Mouse (Mus musculus) neural tube, embryonic 12.5 days (tissue): ENCODE data around the gene Zfpm1. TPM values are rescaled to one million over a fixed set of nuclear protein-coding genes. Genes with fewer than 3 reads are reported as not detected.

Experiments used
- ATAC-seq: fragments of 200-750 bp; cut with Nextera tagmentation; 2 replicates; pipeline ENCODE4 v1.8.0; 2017; ENCODE audit warnings: low read depth, mild to moderate bottlenecking, moderate TSS enrichment, moderate library complexity; ENCODE audit not compliant: low FRiP score
- H3K27ac ChIP-seq: fragments of 300-500 bp; sonication (generic); 2 replicates; pipeline ENCODE4 v1.5.1; 2016
- H3K27me3 ChIP-seq: fragments of 300-500 bp; sonication (generic); replicated peaks from 2 replicates; pipeline ENCODE4 v1.6.1; 2016; ENCODE audit warnings: mild to moderate bottlenecking
- H3K36me3 ChIP-seq: fragments of 300-500 bp; sonication (generic); 2 replicates; pipeline ENCODE4 v1.6.1; 2016; ENCODE audit warnings: mild to moderate bottlenecking
- H3K4me1 ChIP-seq: fragments of 300-500 bp; sonication (generic); 2 replicates; pipeline ENCODE4 v1.6.1; 2016
- H3K4me2 ChIP-seq: fragments of 300-500 bp; sonication (generic); replicated peaks from 2 replicates; pipeline ENCODE4 v1.6.1; 2016; ENCODE audit warnings: mild to moderate bottlenecking
- H3K4me3 ChIP-seq: fragments of 300-500 bp; sonication (generic); 2 replicates; pipeline ENCODE4 v1.5.1; 2016
- H3K9ac ChIP-seq: fragments of 300-500 bp; sonication (generic); 2 replicates; pipeline ENCODE4 v1.6.1; 2016; ENCODE audit warnings: mild to moderate bottlenecking
- H3K9me3 ChIP-seq: fragments of 300-500 bp; sonication (generic); 2 replicates; pipeline ENCODE4 v1.6.1; 2016; ENCODE audit warnings: mild to moderate bottlenecking
- WGBS: fragments of 180-500 bp; shearing (Covaris S2); methylation state at CpG from one replicate; pipeline ENCODE4 v1.1.7; 2016; 5-methylcytosine and 5-hydroxymethylcytosine counted together
- polyA plus RNA-seq: library from polyadenylated mRNA; unstranded; fragments of >200 nt; fragmentation: Nextera tagmentation; extraction: Ambion mirVana; gene quantifications from 2 replicates; pipeline ENCODE4 v1.2.1, GENCODE M21; 2016

Gene Zfpm1
- polyA plus RNA-seq, 1 experiment from 2014 or later = 2.3 TPM

DNA sequence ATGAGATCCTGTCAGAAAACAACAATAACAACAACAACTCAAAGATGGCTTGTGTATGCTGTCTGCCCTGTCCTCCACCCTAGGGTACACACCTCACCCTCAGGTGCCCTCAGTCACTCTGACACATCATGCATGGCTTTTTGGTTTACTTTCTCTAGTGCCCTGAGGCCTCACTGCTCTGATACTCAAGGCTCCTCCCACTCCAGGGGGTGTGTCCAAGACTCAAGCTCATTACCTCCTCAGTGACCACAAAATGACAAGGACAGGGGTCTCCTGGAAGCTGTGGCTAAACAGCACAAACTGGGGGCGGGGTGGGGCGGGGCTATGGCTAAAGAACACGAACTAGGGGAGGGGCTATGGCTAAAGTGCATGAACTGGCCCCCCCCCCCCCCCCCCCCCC is 22.1 kb downstream of the Zfpm1 start:
- H3K36me3 ChIP-seq = no peaks in the 10 kb centered on the region
- no peaks in the 10 kb centered on the region for H3K27me3 ChIP-seq
- H3K4me1 ChIP-seq = peaks cover 27% of the 10 kb centered on the region
- H3K4me3 ChIP-seq = no peak overlapping the region
- ATAC-seq = no peak
- H3K9ac ChIP-seq = no peak overlapping the region
- H3K27ac ChIP-seq = no peak overlapping the region
- no peak overlapping the region for H3K4me2 ChIP-seq
- H3K9me3 ChIP-seq = no peaks in the 10 kb centered on the region
- 20% methylated on average over 3 of the region's 3 CpGs for WGBS

DNA sequence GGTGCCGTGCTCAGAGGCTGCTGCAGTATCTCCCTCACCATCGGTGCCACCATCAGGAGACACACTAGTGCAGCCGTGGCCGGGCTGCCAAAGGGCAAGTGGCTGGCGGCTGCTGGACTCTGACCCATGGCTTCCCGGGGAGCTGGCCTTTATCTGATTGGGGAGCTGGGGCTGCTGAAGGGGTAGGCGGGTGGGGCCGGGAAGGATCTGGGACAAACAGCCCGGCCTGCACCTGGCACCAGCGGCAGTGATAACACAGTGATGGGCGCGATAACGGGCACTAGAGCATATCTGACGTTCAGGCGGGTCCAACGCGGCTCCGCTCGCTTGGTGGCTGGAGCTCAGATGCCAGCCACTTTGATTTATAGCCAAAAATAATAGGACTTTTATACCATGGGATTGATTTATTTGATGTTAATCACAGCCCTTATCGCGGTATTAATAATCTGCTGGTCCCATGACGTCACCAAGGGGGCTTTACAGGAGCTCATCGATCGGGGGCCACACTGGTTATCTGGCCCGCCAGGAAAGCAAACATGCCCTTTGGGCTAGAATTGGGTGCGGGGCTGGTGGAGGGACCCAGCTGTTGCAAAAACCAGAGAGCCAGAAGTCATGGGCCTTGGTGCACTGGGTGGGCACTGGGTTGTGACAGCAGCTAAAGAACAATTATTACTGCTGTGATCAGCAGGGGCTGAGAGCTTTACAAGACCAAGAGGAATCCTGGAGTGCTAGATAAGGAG is 24.9 kb downstream of the Zfpm1 start:
- H3K9me3 ChIP-seq = no peaks in the 10 kb centered on the region
- 73% methylated on average over 26 of the region's 26 CpGs for WGBS
- ATAC-seq = 0 out of 2 replicates have a peak, but pooled peaks have one; percentile 34
- no peaks in the 10 kb centered on the region for H3K27me3 ChIP-seq
- no peak overlapping the region for H3K9ac ChIP-seq
- H3K36me3 ChIP-seq = no peaks in the 10 kb centered on the region
- H3K4me2 ChIP-seq = no peak overlapping the region
- H3K27ac ChIP-seq = no peak overlapping the region
- no peak overlapping the region for H3K4me3 ChIP-seq
- H3K4me1 ChIP-seq = peaks cover 26% of the 10 kb centered on the region

DNA sequence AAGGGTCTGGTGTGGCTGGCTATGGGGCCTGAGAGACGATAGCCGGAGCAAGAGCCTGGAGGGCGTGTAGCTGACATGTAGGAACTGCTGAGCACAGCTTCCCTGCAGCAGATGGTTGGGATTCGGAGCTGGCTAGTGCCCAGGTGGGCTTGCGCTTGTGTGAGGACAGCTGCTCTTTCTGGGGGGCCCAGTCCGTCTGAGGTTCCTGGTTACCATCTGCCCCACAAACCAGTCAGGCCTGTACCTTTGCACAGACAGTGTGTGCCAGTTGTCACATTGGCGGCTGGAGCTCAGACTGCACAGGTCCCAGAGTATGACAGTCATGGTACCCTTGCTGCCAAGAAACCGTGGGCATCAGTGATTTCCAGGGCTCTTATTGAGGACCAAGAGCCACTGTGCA is 25.9 kb downstream of the Zfpm1 start:
- no peak overlapping the region; the same call in 1 of the 2 replicates for H3K27ac ChIP-seq
- H3K9ac ChIP-seq = no peak overlapping the region
- H3K36me3 ChIP-seq = no peaks in the 10 kb centered on the region
- no peaks in the 10 kb centered on the region for H3K9me3 ChIP-seq
- peaks cover 16% of the 10 kb centered on the region for H3K4me1 ChIP-seq
- no peak overlapping the region for H3K4me2 ChIP-seq
- no peaks in the 10 kb centered on the region for H3K27me3 ChIP-seq
- no peak for ATAC-seq
- 69% methylated on average over 8 of the region's 8 CpGs for WGBS
- H3K4me3 ChIP-seq = no peak overlapping the region

DNA sequence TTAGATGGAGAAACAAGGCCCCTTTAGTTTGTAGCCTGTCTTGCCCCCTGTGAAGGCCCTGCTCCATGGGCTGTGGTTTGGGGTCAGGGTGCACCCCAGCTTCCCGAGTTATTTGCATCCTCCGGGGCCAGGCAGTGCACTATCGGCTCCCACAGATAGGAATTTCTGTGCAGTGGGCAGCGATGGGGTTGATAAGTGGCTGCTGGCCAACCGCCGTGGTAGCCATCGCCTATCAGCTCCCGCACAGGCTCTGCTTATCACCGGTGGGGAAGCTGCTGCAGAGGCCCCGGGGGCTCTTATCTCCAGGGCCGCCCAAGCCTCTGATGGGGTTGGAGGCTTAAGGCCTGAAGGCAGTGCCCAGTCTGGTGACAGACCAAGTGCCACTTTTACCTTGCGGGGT is 27.3 kb downstream of the Zfpm1 start:
- 91% methylated on average over 12 of the region's 12 CpGs for WGBS
- H3K27me3 ChIP-seq = no peaks in the 10 kb centered on the region
- 0 out of 2 replicates have a peak overlapping the region, but pooled peaks have one; percentile 10 for H3K9ac ChIP-seq
- H3K4me1 ChIP-seq = peaks cover 14% of the 10 kb centered on the region; the same call in 1 of the 2 replicates
- no peaks in the 10 kb centered on the region for H3K9me3 ChIP-seq
- no peaks in the 10 kb centered on the region for H3K36me3 ChIP-seq
- H3K27ac ChIP-seq = no peak overlapping the region
- no peak overlapping the region for H3K4me3 ChIP-seq
- no peak for ATAC-seq
- no peak overlapping the region for H3K4me2 ChIP-seq

- H3K27ac ChIP-seq = no peak overlapping the region
- no peaks in the 10 kb centered on the region; the same call in 1 of the 2 replicates for H3K27me3 ChIP-seq
- H3K9ac ChIP-seq = no peak overlapping the region
- peaks cover 18% of the 10 kb centered on the region; the same call in 1 of the 2 replicates for H3K4me1 ChIP-seq
- no peak overlapping the region for H3K4me2 ChIP-seq
- no peak for ATAC-seq
- no peaks in the 10 kb centered on the region for H3K9me3 ChIP-seq
- 88% methylated on average over 2 of the region's 2 CpGs for WGBS
- no peak overlapping the region for H3K4me3 ChIP-seq
- no peaks in the 10 kb centered on the region for H3K36me3 ChIP-seq
Observed at GRCm38 (mm10) chr8:122311115-122311514, 29.2 kb downstream of the Zfpm1 start.

- no peak for ATAC-seq
- 71% methylated on average over 2 of the region's 2 CpGs for WGBS
- H3K4me1 ChIP-seq = peaks cover 8% of the 10 kb centered on the region
- no peaks in the 10 kb centered on the region for H3K36me3 ChIP-seq
- H3K9ac ChIP-seq = no peak overlapping the region
- no peak overlapping the region for H3K4me3 ChIP-seq
- H3K4me2 ChIP-seq = no peak overlapping the region
- no peak overlapping the region for H3K27ac ChIP-seq
- H3K9me3 ChIP-seq = no peaks in the 10 kb centered on the region
- no peaks in the 10 kb centered on the region; the same call in 1 of the 2 replicates for H3K27me3 ChIP-seq
Observed at GRCm38 (mm10) chr8:122312553-122312952, 30.6 kb downstream of the Zfpm1 start.

DNA sequence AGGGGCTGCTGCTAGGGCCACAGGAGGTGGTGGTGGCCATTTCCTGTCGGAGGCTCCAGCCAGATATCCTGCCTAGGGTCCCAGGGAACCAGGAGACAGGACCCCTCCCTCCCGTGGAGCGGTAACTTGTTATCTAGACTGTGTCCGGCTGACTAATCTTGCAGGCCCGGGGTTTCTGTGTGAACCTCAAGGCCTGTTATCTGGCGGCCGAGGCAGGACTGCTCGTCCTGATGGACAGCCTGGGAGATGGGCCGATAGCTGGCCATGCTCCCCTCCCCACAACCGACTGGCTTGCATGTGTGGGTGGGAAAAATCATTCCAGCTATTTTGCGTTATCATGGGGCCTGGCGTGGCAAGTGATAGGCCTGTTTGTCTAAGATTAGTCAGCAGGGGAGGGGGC is 31.4 kb downstream of the Zfpm1 start:
- H3K27me3 ChIP-seq = no peaks in the 10 kb centered on the region; the same call in 1 of the 2 replicates
- no peaks in the 10 kb centered on the region for H3K9me3 ChIP-seq
- H3K4me2 ChIP-seq = no peak overlapping the region
- H3K27ac ChIP-seq = no peak overlapping the region
- H3K36me3 ChIP-seq = no peaks in the 10 kb centered on the region
- peaks cover 10% of the 10 kb centered on the region; the same call in 1 of the 2 replicates for H3K4me1 ChIP-seq
- H3K4me3 ChIP-seq = no peak overlapping the region
- ATAC-seq = no peak
- 83% methylated on average over 12 of the region's 12 CpGs for WGBS
- no peak overlapping the region for H3K9ac ChIP-seq

DNA sequence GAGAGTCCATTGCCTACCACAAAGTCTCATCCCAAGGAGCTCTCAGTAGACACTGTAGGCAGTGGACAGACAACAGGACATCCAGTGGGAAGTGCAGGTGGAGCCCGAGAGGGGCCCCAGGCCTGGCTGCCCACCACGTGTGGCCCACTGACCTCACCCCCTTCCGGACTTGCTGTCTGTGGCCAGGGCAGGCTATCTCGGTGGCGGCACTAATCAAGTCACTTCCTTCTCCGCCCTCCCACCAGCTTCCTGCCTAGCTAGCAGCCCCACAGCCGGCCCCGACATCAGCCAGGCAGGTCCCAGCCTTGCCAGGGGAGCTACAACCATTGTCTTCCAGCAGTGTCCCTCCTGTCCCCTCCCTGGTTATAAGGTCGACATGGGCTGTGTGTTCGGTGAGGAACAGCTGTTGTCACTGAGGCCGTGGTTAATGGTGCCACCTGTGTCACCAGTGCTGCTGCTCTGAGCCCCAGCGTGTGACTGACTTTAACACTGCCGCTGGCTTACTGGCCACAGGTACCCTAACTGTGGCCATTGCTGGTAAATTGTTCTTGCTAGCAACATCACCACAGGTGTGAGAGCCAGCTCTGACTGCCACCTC is 33.1 kb downstream of the Zfpm1 start:
- H3K27ac ChIP-seq = no peak overlapping the region
- ATAC-seq = no peak
- peaks cover 11% of the 10 kb centered on the region; the same call in 1 of the 2 replicates for H3K4me1 ChIP-seq
- no peak overlapping the region for H3K4me2 ChIP-seq
- no peaks in the 10 kb centered on the region for H3K36me3 ChIP-seq
- WGBS = 52% methylated on average over 13 of the region's 13 CpGs
- H3K9ac ChIP-seq = no peak overlapping the region
- H3K9me3 ChIP-seq = no peaks in the 10 kb centered on the region
- no peak overlapping the region for H3K4me3 ChIP-seq
- no peaks in the 10 kb centered on the region; the same call in 1 of the 2 replicates for H3K27me3 ChIP-seq

GRCm38 (mm10) chr8:122316402-122316801 is 34.5 kb downstream of the Zfpm1 start:
- H3K9ac ChIP-seq = no peak overlapping the region
- no peak overlapping the region for H3K27ac ChIP-seq
- H3K4me1 ChIP-seq = peaks cover 25% of the 10 kb centered on the region
- H3K4me3 ChIP-seq = no peak overlapping the region
- H3K9me3 ChIP-seq = no peaks in the 10 kb centered on the region
- H3K36me3 ChIP-seq = no peaks in the 10 kb centered on the region
- ATAC-seq = no peak
- 57% methylated on average over 2 of the region's 2 CpGs for WGBS
- H3K4me2 ChIP-seq = no peak overlapping the region
- H3K27me3 ChIP-seq = no peaks in the 10 kb centered on the region; the same call in 1 of the 2 replicates

DNA sequence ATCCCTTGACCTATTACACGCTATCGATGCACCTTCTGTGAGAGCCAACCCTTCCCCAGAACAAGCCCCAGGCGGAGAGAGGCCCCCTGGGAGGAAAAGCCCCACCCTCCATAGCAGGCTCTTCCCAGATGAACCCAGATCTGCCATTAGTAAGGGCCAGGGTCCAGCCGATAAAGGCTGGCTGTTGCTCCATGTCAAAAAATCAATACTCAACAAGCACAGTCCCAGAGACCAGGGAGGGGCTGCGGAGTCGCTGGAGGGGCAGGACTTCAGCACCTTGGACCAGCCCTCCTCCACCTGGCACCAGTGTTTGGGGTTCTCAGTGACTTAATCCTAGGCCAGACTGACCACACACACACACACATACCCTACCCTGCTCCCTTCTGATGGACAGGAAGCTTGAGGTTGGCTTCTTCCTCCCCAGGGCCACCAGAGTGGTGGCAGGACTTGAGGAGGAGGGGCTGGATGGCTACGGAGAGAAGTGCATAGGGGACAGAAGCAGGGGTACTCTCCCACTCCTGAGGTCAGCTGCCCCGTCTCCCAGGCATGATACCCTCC is 36.1 kb downstream of the Zfpm1 start:
- no peak overlapping the region for H3K4me3 ChIP-seq
- H3K27me3 ChIP-seq = peaks cover 3% of the 10 kb centered on the region
- no peak overlapping the region for H3K4me2 ChIP-seq
- peaks cover 27% of the 10 kb centered on the region for H3K4me1 ChIP-seq
- no peaks in the 10 kb centered on the region for H3K36me3 ChIP-seq
- no peak overlapping the region for H3K9ac ChIP-seq
- ATAC-seq = no peak
- H3K27ac ChIP-seq = no peak overlapping the region
- no peaks in the 10 kb centered on the region for H3K9me3 ChIP-seq
- 61% methylated on average over 8 of the region's 8 CpGs for WGBS

DNA sequence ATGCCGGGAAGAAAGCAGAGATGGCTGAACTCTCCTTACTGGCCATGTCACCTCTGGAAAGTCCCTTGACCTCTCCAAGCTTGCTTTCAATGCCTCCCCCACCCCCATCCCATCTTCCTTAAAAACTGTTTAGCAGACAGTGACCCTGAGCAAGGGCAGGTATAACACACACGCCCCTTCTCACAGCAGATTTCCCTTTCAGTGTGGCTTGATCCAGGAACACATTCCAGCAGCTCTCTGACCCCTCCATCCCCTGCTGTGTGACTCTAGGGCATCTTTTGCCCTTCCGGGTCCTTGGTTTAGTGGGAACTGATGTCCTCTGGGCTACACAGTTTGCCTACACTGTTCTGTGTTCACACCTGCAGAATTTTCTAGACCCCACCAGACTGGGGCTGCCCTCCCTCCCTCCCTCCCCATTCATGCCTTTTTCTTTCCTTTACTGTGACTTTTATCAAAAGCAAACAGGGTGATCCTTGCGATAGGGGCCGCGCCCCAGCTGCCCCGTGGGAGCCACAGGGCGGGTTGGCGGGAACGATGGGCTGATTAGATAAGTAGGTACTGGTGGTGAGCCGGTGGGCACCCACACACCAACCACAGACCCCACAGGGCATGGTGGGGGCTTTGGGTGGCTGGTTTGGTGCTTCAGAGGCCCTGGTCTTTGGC is 37.2 kb downstream of the Zfpm1 start:
- 75% methylated on average over 11 of the region's 11 CpGs for WGBS
- no peaks in the 10 kb centered on the region for H3K9me3 ChIP-seq
- no peak overlapping the region for H3K4me2 ChIP-seq
- no peak for ATAC-seq
- H3K27me3 ChIP-seq = peaks cover 3% of the 10 kb centered on the region
- no peaks in the 10 kb centered on the region for H3K36me3 ChIP-seq
- H3K4me3 ChIP-seq = no peak overlapping the region
- H3K4me1 ChIP-seq = peaks cover 33% of the 10 kb centered on the region
- H3K27ac ChIP-seq = no peak overlapping the region
- H3K9ac ChIP-seq = no peak overlapping the region

DNA sequence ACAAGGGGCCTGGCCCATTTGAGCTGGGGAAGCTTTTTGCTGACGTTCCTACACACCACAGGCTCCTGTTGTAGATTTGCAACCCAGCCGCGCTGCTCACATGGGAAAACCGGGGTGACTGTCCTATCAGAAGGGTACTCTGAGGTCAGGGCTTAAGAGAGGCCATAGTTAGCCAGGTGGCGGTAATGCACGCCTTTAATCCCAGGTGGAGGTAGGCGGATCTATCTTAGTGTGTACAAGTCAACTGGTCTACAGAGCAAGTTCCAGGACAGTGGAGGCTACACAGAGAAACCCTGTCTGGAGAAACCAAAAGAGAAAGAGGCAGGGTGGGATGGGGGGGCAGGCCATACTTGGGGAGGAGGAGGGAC is 37.8 kb downstream of the Zfpm1 start:
- Histone ChIP-seq H3K27ac (no peak overlapping the region), H3K4me1 (peaks cover 33% of the 10 kb centered on the region), H3K4me3 (no peak overlapping the region), H3K4me2 (no peak overlapping the region), H3K36me3 (no peaks in the 10 kb centered on the region), H3K9me3 (no peaks in the 10 kb centered on the region), H3K9ac (no peak overlapping the region), H3K27me3 (peaks cover 3% of the 10 kb centered on the region)
- 76% methylated on average over 7 of the region's 7 CpGs for WGBS
- ATAC-seq = no peak
